Mouse (Mus musculus): ENCODE data around the gene Sox1.

Sox1 gene

DNA sequence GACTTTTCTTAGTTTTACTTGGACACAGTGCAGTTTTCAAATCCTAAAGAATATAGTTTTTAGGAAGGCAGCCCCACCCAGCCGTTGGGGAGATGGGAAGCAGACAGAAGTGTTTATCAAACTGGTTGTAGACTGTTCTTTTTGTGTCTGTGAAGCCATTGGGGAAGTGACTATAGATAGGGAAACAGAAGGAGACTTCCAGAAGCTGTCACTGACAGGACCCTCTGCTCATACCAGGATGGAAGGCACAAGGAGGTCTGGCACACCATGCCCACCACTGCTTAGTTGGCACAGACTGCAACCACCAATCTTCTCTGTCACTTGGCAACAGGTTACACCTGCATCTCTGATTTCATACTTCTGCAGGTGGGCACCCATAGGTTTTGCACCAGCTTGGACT, 2.3 kb upstream of the Sox1 start:
- H3K27me3 ChIP-seq (ENCODE audit: insufficient read depth, low read length) = peaks cover 88% of the 10 kb centered on the region
- no peak overlapping the region for H3K4me3 ChIP-seq (replicated peaks; ENCODE audit: low read length)
- no peaks in the 10 kb centered on the region for H3K36me3 ChIP-seq (ENCODE audit: insufficient read depth, low read length)
- TF ChIP-seq NANOG (IDR thresholded peaks at IDR 0.05; ENCODE audit: borderline replicate concordance, low read length) = no peak
- TF ChIP-seq CTCF (conservative IDR thresholded peaks at IDR 0.05; ENCODE audit: low read length) = no peak
- no peak for TF ChIP-seq POU5F1 (IDR thresholded peaks at IDR 0.05; ENCODE audit: borderline replicate concordance, low read length)
- peaks cover 34% of the 10 kb centered on the region for H3K4me1 ChIP-seq (replicated peaks; ENCODE audit: low read depth, low read length)
- no peaks in the 10 kb centered on the region for H3K9me3 ChIP-seq (ENCODE audit: low read length)

- TF ChIP-seq CTCF (conservative IDR thresholded peaks at IDR 0.05; ENCODE audit: low read length) (no peak), NANOG (IDR thresholded peaks at IDR 0.05; ENCODE audit: borderline replicate concordance, low read length) (no peak), POU5F1 (IDR thresholded peaks at IDR 0.05; ENCODE audit: borderline replicate concordance, low read length) (no peak)
- Histone ChIP-seq H3K27me3 (ENCODE audit: insufficient read depth, low read length) (peaks cover 85% of the 10 kb centered on the region), H3K36me3 (ENCODE audit: insufficient read depth, low read length) (no peaks in the 10 kb centered on the region)
Measured at GRCm38 (mm10) chr8:12394385-12395000, 602 bp upstream of the Sox1 start.

DNA sequence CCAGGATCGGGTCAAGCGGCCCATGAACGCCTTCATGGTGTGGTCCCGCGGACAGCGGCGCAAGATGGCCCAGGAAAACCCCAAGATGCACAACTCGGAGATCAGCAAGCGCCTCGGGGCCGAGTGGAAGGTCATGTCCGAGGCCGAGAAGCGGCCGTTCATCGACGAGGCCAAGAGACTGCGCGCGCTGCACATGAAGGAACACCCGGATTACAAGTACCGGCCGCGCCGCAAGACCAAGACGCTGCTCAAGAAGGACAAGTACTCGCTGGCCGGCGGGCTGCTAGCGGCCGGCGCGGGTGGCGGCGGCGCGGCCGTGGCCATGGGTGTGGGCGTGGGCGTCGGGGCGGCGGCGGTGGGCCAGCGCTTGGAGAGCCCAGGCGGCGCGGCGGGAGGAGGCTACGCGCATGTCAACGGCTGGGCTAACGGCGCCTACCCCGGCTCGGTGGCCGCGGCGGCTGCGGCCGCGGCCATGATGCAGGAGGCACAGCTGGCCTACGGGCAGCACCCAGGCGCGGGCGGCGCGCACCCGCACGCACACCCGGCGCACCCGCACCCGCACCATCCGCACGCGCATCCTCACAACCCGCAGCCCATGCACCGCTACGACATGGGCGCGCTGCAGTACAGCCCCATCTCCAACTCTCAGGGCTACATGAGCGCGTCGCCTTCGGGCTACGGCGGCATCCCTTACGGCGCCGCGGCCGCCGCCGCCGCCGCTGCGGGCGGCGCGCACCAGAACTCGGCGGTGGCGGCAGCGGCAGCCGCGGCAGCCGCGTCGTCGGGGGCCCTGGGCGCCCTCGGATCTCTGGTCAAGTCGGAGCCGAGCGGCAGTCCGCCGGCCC, 1.6 kb downstream of the Sox1 start:
- H3K4me3 ChIP-seq (replicated peaks; ENCODE audit: low read length) = peak overlapping the region; percentile 70
- TF ChIP-seq CTCF (conservative IDR thresholded peaks at IDR 0.05; ENCODE audit: low read length) (no peak), POU5F1 (IDR thresholded peaks at IDR 0.05; ENCODE audit: borderline replicate concordance, low read length) (no peak), NANOG (IDR thresholded peaks at IDR 0.05; ENCODE audit: borderline replicate concordance, low read length) (no peak)
- H3K9me3 ChIP-seq (ENCODE audit: low read length) = no peaks in the 10 kb centered on the region
- no peaks in the 10 kb centered on the region for H3K36me3 ChIP-seq (ENCODE audit: insufficient read depth, low read length)
- peaks cover 86% of the 10 kb centered on the region for H3K27me3 ChIP-seq (ENCODE audit: insufficient read depth, low read length)
- H3K4me1 ChIP-seq (replicated peaks; ENCODE audit: low read depth, low read length) = peaks cover 42% of the 10 kb centered on the region

More at GRCm38 (mm10) chr8:12394385-12395000, 602 bp upstream of the Sox1 start:
- peak overlapping the region; percentile 80 for H3K4me3 ChIP-seq (replicated peaks; ENCODE audit: low read length)
- peaks cover 38% of the 10 kb centered on the region for H3K4me1 ChIP-seq (replicated peaks; ENCODE audit: low read depth, low read length)
- H3K9me3 ChIP-seq (ENCODE audit: low read length) = no peaks in the 10 kb centered on the region

DNA sequence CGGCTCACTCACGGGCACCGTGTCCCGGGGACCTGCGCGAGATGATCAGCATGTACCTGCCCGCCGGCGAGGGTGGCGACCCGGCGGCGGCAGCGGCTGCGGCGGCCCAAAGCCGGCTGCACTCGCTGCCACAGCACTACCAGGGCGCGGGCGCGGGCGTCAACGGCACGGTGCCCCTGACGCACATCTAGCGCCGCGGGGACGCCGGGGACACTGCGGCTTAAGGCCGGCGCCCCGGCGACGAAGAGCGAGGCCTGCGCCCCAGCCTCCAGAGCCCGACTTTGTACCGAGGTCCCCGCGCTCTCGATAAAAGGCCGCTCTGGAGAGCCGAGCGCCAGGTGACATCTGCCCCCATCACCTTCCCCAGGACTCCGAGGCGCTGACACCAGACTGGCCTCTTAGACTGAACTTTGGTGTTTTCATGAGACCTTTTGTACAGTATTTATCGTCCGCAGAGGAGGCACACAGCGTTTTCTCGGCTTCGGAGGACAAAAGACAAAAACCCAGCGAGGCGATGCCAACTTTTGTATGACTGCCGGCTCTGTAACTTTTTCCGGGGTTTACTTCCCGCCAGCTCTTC, 2.3 kb downstream of the Sox1 start:
- H3K27me3 ChIP-seq (ENCODE audit: insufficient read depth, low read length) = peaks cover 86% of the 10 kb centered on the region
- H3K9me3 ChIP-seq (ENCODE audit: low read length) = no peaks in the 10 kb centered on the region
- TF ChIP-seq CTCF (conservative IDR thresholded peaks at IDR 0.05; ENCODE audit: low read length) (no peak), NANOG (IDR thresholded peaks at IDR 0.05; ENCODE audit: borderline replicate concordance, low read length) (no peak), POU5F1 (IDR thresholded peaks at IDR 0.05; ENCODE audit: borderline replicate concordance, low read length) (no peak)
- H3K4me1 ChIP-seq (replicated peaks; ENCODE audit: low read depth, low read length) = peaks cover 46% of the 10 kb centered on the region
- no peaks in the 10 kb centered on the region for H3K36me3 ChIP-seq (ENCODE audit: insufficient read depth, low read length)
- H3K4me3 ChIP-seq (replicated peaks; ENCODE audit: low read length) = peak overlapping the region; percentile 70

- Histone ChIP-seq H3K4me1 (replicated peaks; ENCODE audit: low read depth, low read length) (peaks cover 54% of the 10 kb centered on the region), H3K27me3 (ENCODE audit: insufficient read depth, low read length) (peaks cover 86% of the 10 kb centered on the region), H3K36me3 (ENCODE audit: insufficient read depth, low read length) (no peaks in the 10 kb centered on the region), H3K4me3 (replicated peaks; ENCODE audit: low read length) (peak overlapping the region; percentile 70), H3K9me3 (ENCODE audit: low read length) (no peaks in the 10 kb centered on the region)
- TF ChIP-seq POU5F1 (IDR thresholded peaks at IDR 0.05; ENCODE audit: borderline replicate concordance, low read length) = no peak
- no peak for TF ChIP-seq NANOG (IDR thresholded peaks at IDR 0.05; ENCODE audit: borderline replicate concordance, low read length)
- no peak for TF ChIP-seq CTCF (conservative IDR thresholded peaks at IDR 0.05; ENCODE audit: low read length)
Measured at GRCm38 (mm10) chr8:12398011-12398945, 3.2 kb downstream of the Sox1 start.

DNA sequence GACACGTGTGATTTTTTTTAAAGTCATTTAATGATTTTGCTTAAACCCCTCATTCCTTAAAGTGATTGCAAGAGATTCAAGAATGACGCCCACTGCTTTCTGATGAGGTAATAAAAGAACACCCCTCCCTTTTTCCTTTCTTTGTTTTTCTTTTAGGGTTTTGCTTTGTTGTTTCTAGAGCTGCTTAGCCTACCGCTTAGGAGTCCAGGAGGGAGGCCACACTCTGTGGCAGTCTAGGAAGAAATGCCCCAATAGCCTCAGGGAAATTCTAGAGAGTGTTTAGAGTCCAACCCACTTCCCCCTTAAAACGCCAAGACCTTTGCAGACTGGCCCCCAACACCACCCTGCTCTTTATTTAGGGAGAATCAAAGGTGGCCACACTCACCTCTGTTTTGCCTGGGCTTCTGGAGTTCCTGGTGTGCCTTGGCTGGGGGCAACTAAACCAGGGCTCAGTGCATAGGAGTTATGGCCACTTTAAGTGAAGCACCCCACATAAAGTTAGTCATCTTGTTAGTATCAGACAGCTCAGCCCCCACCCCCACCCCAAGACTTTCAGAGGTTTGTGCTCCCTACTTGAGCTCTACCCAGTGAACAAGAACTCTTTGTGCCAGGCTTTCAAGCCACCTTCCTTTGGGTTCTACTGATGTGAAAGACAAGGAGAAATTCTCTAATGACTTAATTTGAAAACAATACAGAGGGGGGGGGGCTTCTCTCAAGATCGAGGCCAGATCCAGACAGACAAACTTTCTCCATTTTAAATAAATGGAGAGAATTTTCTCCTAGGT, 4.5 kb downstream of the Sox1 start:
- H3K27me3 ChIP-seq (ENCODE audit: insufficient read depth, low read length) = peaks cover 86% of the 10 kb centered on the region
- H3K36me3 ChIP-seq (ENCODE audit: insufficient read depth, low read length) = no peaks in the 10 kb centered on the region
- no peaks in the 10 kb centered on the region for H3K9me3 ChIP-seq (ENCODE audit: low read length)
- peaks cover 49% of the 10 kb centered on the region for H3K4me1 ChIP-seq (replicated peaks; ENCODE audit: low read depth, low read length)
- TF ChIP-seq CTCF (conservative IDR thresholded peaks at IDR 0.05; ENCODE audit: low read length) = no peak
- no peak for TF ChIP-seq NANOG (IDR thresholded peaks at IDR 0.05; ENCODE audit: borderline replicate concordance, low read length)
- TF ChIP-seq POU5F1 (IDR thresholded peaks at IDR 0.05; ENCODE audit: borderline replicate concordance, low read length) = no peak
- H3K4me3 ChIP-seq (replicated peaks; ENCODE audit: low read length) = no peak overlapping the region

GRCm38 (mm10) chr8:12400611-12401390, 5.7 kb downstream of the Sox1 start:
- H3K4me3 ChIP-seq (replicated peaks; ENCODE audit: low read length) = peak overlapping the region; percentile 64
- peaks cover 84% of the 10 kb centered on the region for H3K27me3 ChIP-seq (ENCODE audit: insufficient read depth, low read length)
- H3K4me1 ChIP-seq (replicated peaks; ENCODE audit: low read depth, low read length) = peaks cover 47% of the 10 kb centered on the region
- H3K36me3 ChIP-seq (ENCODE audit: insufficient read depth, low read length) = no peaks in the 10 kb centered on the region
- no peaks in the 10 kb centered on the region for H3K9me3 ChIP-seq (ENCODE audit: low read length)
- TF ChIP-seq POU5F1 (IDR thresholded peaks at IDR 0.05; ENCODE audit: borderline replicate concordance, low read length) (no peak), CTCF (conservative IDR thresholded peaks at IDR 0.05; ENCODE audit: low read length) (no peak), NANOG (IDR thresholded peaks at IDR 0.05; ENCODE audit: borderline replicate concordance, low read length) (no peak)
